Mouse (Mus musculus): Measurements from ENCODE around the gene Tle3.

The Tle3 gene

GRCm38 (mm10) chr9:61376650-61377049 lies 4.5 kb downstream of the Tle3 start:
- DNase-seq (ENCODE audit: low read depth, low spot score): no peak

DNA sequence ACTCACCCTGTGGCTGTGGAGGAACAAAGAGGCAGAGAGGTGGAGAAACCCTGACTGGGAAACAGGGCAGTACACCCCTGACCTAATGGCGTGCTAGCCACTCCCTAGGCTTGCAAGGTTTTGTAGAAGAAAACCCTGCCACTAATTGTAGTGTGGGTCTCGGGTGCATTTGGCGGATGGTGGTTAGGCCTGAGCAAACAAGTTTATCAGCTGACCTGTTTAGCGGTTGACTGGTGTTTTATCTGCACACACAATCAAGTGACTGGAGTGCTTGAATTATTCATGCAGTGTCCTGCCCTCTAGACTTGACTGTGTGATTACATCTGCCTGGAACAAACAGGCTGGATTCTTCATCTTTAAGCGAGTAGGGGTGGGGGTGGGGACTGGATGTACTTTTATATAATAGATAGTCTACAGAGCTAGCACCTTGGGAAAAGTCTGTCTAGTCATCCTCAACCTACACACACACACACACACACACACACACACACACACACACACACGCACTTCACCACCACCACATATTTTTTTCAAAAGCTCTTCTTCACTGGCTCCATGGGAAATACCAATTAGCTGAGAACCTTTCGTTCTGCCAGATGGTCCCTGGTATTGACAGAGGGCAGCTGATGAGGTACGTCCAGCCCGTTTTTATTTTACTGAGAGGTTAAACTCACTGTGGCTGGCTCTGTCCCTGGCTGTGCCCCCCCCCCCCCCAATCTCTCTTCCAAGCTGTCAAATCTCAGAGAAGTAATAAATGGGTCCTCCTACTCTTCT lies 5.7 kb downstream of the Tle3 start:
- DNase-seq (ENCODE audit: low read depth, low spot score): peak; percentile 52

DNA sequence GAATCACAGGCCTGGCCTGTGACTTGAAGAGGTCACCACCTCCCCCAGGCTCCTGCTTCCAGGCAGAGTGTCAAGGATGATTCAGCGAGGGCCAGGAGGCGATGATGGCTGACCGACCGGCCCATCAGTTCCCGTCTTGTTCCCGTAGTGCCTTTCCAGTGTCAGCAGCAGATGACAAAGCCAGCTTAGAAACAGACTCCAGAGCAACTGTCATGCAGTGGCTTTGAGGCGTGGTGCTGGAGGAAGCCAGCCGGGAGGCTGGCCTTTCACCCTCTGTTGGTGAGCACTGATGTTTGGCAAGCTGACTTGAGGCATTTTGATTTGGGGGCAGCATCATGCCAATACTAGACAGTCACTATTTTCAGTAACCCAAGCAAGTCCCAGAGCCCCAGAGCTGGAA lies 6.3 kb downstream of the Tle3 start:
- no peak for DNase-seq (ENCODE audit: low read depth, low spot score)

- DNase-seq (ENCODE audit: low read depth, low spot score): no peak
Measured at GRCm38 (mm10) chr9:61379016-61379634, 7.0 kb downstream of the Tle3 start.

GRCm38 (mm10) chr9:61380258-61381062 lies 8.3 kb downstream of the Tle3 start:
- peak; percentile 69 for DNase-seq (ENCODE audit: low read depth, low spot score)

DNA sequence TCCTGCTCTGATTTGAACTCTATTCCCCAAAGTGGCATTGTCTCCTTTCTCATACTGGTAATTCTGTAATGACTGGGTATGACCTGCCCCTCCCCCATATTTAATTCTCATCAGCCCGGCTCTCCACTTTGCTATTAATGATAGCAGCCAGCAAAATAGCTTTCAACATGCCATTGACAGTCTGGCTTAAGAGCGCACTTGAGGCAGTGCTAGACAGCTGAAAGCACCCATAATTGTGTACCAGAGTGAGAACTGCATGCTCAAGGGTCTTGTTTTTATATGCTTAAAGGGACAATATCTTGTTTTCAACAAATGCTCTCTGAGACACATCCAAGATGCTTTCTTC lies 8.9 kb downstream of the Tle3 start:
- no peak for DNase-seq (ENCODE audit: low read depth, low spot score)

- no peak for DNase-seq (ENCODE audit: low read depth, low spot score)
Measured at GRCm38 (mm10) chr9:61381445-61381844, 9.3 kb downstream of the Tle3 start.

GRCm38 (mm10) chr9:61382595-61383186 lies 10.5 kb downstream of the Tle3 start:
- no peak for DNase-seq (ENCODE audit: low read depth, low spot score)

GRCm38 (mm10) chr9:61384101-61384500 lies 11.9 kb downstream of the Tle3 start:
- DNase-seq (ENCODE audit: low read depth, low spot score): no peak

DNA sequence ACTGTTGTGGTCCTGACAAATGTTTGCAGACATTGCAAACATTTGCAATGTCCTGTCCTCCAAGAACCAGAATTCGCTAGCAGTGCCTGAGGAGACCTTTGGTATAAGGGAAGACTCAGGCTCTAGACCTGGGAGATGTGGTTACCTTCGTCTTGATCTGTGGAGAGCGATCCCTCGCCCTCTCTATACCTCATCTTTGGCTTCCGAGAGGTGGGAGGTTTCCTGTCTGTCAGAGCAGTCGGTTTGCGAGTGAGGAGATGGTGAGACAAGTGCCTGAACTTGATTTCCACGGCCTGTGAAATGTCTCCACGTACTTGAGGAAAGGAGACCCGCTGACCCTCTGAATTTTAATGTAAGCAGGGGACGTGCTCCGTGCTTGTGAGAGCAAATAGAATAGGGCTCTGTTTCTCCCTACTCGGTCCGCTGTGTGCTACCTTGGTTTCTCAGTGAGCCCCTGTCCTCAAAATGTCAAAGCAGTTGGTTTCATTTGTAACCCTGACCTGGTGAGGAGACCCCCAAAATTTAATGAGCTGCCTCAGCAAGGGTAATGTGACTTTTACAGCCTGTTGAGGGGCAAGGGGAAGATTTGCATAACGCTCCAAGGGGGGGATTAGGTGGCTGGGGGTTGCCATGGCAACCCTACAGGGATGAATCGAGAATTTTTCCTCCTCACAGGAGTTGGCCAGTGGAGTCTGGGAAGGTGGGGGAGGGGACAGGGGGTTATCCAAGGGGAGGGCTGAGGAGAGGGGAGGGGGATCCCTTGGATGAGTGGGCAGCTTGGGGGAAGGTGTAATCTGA lies 12.7 kb downstream of the Tle3 start:
- peak; percentile 62 for DNase-seq (ENCODE audit: low read depth, low spot score)

- DNase-seq (ENCODE audit: low read depth, low spot score): peak; percentile 64
Measured at GRCm38 (mm10) chr9:61385753-61386152, 13.6 kb downstream of the Tle3 start.

GRCm38 (mm10) chr9:61386314-61386713 lies 14.1 kb downstream of the Tle3 start:
- no peak for DNase-seq (ENCODE audit: low read depth, low spot score)

DNA sequence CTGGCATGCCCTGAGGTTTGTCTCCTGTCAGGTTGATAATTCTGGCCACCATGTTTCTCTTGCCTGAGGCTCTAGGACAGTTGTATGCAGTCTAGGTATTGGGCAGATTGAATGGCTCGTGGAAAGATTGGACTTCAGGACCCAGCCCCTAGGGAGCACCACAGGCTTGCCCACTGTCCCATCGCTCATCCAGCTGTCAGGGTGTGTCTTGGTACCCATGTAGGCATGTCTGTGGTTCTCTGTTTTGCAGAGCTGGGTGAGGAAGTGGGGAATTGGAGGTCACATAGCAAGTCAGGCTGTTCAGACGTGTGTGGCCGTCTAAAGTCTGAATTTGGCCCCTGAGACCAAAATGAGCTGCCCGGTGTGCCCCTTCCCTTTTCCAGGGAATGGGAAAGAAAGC lies 15.6 kb downstream of the Tle3 start:
- DNase-seq (ENCODE audit: low read depth, low spot score): no peak

DNA sequence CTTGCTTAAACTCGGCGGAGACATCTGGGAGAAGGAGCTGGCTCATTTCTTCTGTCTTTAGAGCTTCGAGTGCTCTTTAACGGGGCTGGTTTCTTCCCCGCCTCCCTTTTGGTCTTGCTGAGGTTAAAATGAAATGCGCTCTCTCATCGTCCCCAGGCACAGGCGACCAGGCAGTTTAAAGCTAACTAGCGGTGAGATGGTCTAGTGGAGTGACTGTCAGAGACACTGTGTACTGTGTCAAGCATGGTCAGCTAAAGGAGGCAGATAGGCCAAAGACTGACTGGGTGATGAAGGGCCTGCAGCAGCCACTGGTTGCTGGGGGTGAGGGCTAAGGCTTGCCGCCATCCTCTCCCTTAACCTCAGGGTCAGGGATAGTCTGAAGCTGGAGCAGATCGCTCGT lies 16.0 kb downstream of the Tle3 start:
- DNase-seq (ENCODE audit: low read depth, low spot score): no peak

GRCm38 (mm10) chr9:61388689-61389403 lies 16.7 kb downstream of the Tle3 start:
- DNase-seq (ENCODE audit: low read depth, low spot score): no peak

DNA sequence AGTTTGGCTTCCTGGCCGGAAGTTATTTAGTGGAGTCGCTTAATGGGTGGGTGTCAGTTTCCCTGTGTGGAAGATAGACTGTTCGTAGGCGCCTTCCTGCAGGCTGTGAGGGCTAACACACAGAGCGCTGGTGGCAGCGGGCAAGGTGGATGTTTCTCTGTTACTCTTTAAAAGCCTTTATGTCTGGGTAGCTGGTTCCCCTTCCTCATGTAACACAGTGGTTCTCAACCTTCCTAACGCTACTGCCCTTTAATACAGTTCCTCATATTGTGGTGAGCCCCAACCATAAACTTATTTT lies 17.2 kb downstream of the Tle3 start:
- peak; percentile 29 for DNase-seq (ENCODE audit: low read depth, low spot score)

GRCm38 (mm10) chr9:61391570-61392337 lies 19.6 kb downstream of the Tle3 start:
- DNase-seq (ENCODE audit: low read depth, low spot score): no peak

DNA sequence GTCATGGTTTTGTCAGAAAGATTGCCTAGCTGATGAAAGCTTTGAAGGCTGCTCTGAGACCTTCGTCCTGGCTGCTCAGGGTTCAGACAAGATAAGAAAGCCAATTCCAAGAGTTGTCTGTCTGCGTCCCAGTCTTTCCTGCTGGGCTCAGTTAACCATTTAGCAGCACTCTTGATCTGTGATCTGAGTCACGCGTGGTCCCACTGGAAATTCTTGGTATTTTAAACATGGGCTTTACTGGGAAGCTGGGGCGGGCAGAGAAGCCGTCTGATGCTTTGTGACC lies 20.1 kb downstream of the Tle3 start:
- DNase-seq (ENCODE audit: low read depth, low spot score): no peak

- no peak for DNase-seq (ENCODE audit: low read depth, low spot score)
Measured at GRCm38 (mm10) chr9:61393161-61393560, 21.0 kb downstream of the Tle3 start.

DNA sequence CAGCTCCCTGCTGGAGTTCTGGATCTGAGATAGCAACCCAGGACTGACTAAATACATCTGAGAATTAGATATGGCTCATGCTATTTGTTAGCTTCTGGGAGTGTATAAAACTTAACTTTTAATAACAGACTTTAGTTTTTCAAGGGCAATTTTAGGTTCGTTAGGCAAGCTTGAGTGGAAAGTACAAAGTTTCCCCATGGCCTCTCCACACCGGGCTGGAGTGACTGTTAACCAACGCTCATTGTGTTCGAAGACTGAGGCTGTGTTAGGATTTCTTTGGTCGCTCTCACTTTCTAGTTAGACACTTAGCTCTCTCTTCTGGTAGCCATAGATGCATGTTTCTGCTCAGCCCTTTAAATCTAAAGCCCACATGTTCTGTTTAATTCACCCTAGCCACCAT lies 21.7 kb downstream of the Tle3 start:
- DNase-seq (ENCODE audit: low read depth, low spot score): no peak

DNA sequence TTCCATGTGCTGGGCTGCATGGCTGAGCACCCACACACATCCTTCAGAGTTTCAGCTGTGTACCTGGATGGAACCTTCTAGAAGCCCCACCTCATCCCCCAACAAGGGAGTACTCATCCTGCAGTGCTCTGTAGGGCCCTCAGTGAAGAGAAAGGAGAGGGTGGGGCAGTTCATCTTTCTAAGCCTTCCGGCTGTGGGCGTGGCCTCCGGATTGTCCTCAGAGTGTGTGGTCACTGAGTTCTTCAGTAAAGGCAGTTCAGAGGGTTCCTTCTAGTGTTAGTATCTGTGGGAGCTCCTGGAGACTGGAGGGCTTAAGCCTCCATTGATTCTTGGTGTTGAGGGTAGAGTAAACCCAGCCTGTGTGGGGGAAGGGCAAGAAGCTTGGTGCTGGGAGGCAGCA lies 22.9 kb downstream of the Tle3 start:
- DNase-seq (ENCODE audit: low read depth, low spot score): no peak

Measured in CD4-positive, CD25-positive, alpha-beta regulatory T cell, adult 2 months (primary cell).